Mouse (Mus musculus): ENCODE measurements around the gene Prpf18.
A peak's percentile ranks its signal among the peaks of the same experiment; 100 is the strongest.
"Not testable (repeated sequence)": the region's sequence is repeated elsewhere in the genome, so short reads cannot be mapped to it uniquely, and the experiment has no call there.

Gene Prpf18

DNA sequence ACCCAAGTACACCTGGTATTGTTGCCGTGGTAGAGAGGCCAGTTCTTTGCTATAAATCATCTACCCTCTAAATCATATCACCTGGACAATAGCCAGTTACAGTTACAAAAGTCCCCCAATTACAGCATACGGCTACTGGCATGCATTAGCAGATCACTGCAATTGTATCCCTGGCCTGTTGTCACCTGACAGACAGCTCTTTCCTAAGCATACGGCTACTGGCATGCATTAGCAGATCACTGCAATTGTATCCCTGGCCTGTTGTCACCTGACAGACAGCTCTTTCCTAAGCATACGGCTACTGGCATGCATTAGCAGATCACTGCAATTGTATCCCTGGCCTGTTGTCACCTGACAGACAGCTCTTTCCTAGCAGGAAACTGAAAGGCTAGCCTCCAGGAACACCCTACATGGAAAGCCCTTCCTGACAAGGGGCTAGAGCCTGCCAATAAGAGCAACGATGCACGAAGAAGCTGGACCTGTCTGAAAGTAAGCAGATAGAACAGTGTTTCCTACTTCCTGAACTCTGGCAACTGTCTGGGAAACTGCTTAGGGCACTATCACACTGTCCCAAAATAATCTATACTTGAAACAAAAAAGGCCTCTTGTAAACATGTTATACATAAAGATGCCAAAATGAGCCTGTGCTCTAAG, 37.5 kb downstream of the Prpf18 start:
- DNase-seq (ENCODE audit: low spot score): not testable (repeated sequence)

DNA sequence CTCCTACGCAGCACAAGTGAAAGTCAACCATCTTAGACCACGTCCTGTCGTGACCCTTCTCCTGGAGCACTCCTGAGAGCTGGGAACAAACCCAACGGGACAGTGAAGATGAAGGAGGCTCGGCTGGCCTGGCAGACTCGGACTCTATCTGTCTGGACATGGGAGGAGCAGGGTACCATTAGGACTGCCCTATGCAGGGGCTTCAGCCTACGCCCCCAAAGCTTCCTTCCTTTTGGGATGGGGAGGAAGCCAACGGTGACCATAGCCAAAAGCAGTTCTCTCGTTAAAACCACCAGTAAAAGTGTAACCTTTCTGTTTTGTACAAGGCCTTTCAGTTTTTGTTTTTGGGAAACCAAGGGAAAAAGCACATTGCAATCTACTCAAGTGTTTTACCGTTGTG, 40.2 kb downstream of the Prpf18 start:
- DNase-seq (ENCODE audit: low spot score): no peak

DNA sequence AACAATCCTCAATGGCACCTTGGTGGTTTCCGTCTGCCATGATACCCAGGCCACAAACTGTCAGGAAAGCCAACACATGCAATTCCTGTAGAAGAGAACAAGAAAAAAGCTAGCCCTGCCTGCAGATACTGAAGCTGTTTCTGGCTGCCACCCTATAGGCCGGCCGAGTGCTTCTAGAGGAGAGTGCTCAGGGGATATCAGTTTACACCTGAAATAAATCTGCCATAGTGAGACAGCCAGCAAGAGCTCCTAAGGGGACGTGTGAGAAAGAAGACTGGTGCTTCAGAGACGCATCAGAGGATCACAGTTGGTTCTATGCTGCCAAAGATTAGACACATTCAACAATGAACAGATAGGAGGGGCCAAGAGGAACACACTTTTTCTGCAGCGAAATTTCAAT, 40.6 kb downstream of the Prpf18 start:
- DNase-seq (ENCODE audit: low spot score): no peak

GRCm38 (mm10) chr2:4609433-4609832, 42.5 kb downstream of the Prpf18 start:
- no peak for DNase-seq (ENCODE audit: low spot score)

DNA sequence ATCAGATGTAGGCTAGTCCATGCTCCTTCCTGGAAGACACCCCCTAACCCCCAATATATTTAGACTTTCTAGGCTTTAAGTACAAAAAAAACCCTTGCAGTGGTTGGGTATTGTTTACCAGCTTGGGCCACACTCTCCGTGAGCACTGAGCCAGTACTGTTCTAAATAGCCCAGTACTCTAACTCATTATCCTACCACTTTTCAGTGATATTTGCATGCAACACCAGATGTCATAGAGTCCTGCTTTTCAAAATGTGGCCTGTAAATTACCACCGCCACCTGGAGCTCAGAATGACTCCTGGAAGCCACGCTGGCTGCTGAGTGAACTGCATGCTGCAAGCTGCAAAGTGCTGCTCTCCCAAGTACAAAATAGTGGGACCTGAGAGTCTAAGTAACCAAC, 43.7 kb downstream of the Prpf18 start:
- DNase-seq (ENCODE audit: low spot score): no peak

DNA sequence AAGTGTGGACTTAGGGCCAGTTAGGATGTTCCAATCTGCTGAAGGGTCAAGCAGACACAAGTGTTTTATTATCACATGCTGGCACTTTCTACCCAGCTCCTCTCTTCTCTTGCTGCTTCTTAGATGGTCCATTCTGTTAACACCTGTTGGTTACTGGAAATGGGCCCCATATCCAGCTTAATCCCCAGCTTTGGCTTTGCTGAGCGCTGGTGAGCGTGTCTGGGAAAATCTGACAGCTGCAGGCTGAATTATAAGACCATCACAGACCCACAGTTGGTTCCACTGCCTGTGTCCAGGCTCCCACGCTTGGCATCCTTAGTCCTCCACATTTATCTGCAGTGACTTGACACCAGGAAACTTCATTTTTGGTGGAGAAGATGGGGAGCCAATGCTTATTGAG, 45.4 kb downstream of the Prpf18 start:
- no peak for DNase-seq (ENCODE audit: low spot score)

GRCm38 (mm10) chr2:4603361-4603945, 48.5 kb downstream of the Prpf18 start:
- DNase-seq (ENCODE audit: low spot score): peak; percentile 53

DNA sequence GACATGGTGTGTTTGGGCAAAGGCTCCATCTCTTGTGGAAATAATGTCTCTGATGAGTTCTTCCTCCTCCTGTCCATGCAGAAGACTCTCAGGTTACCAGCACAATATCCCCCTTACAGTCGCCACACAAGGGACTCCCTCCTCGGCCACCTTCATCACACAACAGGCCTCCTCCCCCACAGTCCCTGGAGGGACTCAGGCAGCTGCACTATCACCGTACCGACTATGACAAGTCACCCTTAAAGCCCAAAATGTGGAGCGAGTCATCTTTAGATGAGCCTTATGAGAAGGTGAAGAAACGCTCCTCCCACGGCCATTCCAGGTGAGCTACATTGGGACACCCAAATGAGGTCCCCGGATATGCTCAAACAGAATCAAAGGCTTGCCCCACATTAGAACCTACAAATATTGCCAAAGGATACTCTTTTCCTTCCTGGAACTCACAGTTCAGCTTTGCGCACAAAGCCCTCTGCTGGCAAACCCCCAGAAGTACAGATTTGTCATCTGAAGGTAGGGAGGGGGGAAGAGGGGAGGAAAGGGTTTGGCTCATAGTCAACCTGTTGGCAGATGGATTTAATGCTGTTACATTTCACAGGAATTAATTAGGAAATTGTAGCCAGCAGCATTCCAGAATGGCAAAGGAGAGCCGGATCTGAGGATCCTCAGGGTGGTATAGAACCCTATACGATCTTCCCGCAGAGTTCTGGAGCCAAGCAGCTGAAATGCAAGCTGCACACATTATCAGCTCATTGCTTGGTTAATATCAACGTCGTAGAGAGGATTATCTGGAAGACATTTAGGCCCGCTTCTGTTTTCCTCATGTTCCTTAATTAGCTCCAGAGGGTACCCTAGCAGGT, 50.7 kb downstream of the Prpf18 start:
- DNase-seq (ENCODE audit: low spot score): peak; percentile 76

GRCm38 (mm10) chr2:4596992-4597391, 54.9 kb downstream of the Prpf18 start:
- no peak for DNase-seq (ENCODE audit: low spot score)

GRCm38 (mm10) chr2:4593878-4594387, 58.0 kb downstream of the Prpf18 start:
- no peak for DNase-seq (ENCODE audit: low spot score)

DNA sequence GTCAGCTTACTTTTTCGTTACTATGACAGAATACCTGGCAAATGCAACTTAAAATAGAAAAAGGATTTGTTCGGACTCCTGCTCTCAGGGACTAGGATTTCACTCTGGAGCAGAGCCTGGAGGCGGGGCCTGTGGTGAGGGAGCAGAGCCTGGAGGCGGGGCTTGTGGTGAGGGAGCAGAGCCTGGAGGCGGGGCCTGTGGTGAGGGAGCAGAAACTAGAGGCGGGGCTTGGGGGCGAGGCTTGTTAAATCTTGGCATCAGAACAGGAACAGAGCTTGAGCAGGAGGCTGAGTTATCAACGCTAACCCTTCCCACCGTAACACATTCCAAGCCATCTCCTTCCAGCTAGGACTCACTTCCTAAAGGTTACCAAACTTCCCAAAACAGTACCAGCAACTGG, 58.5 kb downstream of the Prpf18 start:
- DNase-seq (ENCODE audit: low spot score): peak; percentile 85

GRCm38 (mm10) chr2:4592666-4593065, 59.2 kb downstream of the Prpf18 start:
- peak; percentile 58 for DNase-seq (ENCODE audit: low spot score)

- no peak for DNase-seq (ENCODE audit: low spot score)
Measured at GRCm38 (mm10) chr2:4591647-4592046, 60.3 kb downstream of the Prpf18 start.

- no peak for DNase-seq (ENCODE audit: low spot score)
Measured at GRCm38 (mm10) chr2:4587685-4588409, 64.1 kb downstream of the Prpf18 start.

DNA sequence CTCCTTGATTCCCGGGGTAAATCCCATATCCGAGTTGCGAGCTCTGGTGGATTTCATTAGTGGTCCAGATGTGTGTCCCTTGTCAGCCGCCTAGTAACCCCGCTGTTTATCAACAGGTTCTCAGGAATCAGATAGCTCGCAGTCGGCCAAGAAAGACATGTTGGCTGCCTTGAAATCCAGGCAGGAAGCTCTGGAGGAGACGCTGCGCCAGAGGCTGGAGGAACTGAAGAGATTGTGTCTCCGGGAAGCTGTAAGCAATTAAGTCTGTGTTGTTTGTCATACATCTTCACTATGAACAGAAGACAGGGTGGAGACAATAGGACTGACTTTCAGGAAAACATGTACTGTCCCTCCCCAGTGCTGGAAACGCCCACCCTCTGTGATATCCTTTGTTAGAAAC, 65.7 kb downstream of the Prpf18 start:
- DNase-seq (ENCODE audit: low spot score): no peak

DNA sequence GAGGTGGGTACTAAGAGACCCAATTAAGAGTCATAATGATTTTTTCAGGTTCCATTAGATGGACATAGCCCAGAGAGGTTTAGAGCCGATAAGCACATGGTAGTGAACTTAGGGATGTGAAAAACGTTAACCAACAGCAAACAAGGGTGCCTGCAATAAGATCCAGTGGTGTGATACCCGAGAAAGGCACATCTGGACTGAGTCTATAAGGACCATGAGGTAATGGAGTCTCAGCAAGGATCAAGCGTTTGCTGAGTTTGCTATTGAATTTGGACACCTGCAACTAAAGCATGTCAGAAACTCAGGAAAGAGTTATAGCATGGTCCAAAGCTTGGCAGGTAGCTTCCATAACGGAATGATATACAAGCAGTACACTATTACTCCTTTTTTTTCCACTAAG, 67.7 kb downstream of the Prpf18 start:
- no peak for DNase-seq (ENCODE audit: low spot score)

GRCm38 (mm10) chr2:4582930-4583329, 69.0 kb downstream of the Prpf18 start:
- DNase-seq (ENCODE audit: low spot score): no peak

DNA sequence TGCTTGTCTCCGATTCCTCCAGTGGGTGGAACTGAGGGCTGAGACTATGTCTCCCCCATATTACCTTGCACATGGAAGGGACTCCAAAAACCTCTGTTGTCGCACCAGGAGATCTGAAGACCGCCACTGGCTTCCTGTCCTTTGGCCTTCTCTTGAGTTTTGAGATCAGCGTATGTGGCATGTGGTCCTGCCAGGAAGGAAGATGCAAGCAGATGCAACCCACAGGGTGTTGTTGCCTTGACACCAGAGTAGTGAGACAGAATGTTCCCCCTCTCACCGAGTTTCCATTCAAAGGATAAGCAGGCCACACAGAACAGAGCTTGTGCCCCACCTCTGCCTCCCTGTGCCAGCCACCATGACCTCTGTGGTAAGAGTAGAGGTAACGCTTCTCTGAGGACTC, 71.2 kb downstream of the Prpf18 start:
- DNase-seq (ENCODE audit: low spot score): no peak

- no peak for DNase-seq (ENCODE audit: low spot score)
Measured at GRCm38 (mm10) chr2:4579357-4580068, 72.4 kb downstream of the Prpf18 start.

- no peak for DNase-seq (ENCODE audit: low spot score)
Measured at GRCm38 (mm10) chr2:4578291-4578690, 73.6 kb downstream of the Prpf18 start.

- no peak for DNase-seq (ENCODE audit: low spot score)
Measured at GRCm38 (mm10) chr2:4575975-4576374, 75.9 kb downstream of the Prpf18 start.

- no peak for DNase-seq (ENCODE audit: low spot score)
Measured at GRCm38 (mm10) chr2:4575163-4575562, 76.8 kb downstream of the Prpf18 start.

Data from testis, postnatal 10 days (tissue).